Mouse (Mus musculus) olfactory bulb, adult 2 months (tissue): ENCODE results near the gene Dlg2.

ENCODE experiments used
- CTCF ChIP-seq: fragments of 200-500 bp; IDR thresholded peaks from 2 replicates; pipeline ENCODE4 v1.5.1; 2012; ENCODE audit warnings: low read depth, mild to moderate bottlenecking, low read length, moderate library complexity; ENCODE audit not compliant: insufficient read depth
- POLR2A ChIP-seq: fragments of 200-500 bp; IDR thresholded peaks from 2 replicates; pipeline ENCODE4 v1.6.1; 2012; ENCODE audit warnings: mild to moderate bottlenecking, low read depth, low read length, moderate library complexity; ENCODE audit not compliant: insufficient read depth

DNA sequence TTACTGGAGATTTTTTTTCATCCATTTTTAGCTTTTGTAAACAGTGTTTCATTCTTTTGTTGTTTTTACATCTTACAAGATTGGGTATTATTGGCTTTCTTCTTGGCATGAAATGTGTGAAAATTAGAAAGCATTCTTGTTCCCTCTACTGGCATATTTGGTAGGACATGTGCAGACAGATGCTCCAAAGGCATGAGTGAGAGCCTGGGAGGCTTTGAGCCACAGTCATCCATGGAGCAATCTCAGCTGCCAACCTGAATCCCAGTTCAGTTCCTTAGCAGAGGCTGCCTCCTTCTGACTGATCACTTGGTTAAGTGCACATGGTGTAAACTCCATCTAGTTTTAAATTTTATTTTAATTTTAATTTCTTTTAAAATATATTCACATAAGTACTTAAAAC is 500.8 kb downstream of the Dlg2 start:
- TF ChIP-seq POLR2A: no peak
- TF ChIP-seq CTCF: no peak
